Mouse (Mus musculus) forebrain, embryonic 14.5 days (tissue): Measurements from ENCODE around the gene Cacul1. TPM values are rescaled to one million over a fixed set of nuclear protein-coding genes. Genes with fewer than 3 reads are reported as not detected.
"Not testable (repeated sequence)": the region's sequence is repeated elsewhere in the genome, so short reads cannot be mapped to it uniquely, and the experiment has no call there.

Experiments
- ATAC-seq: fragments of 200-750 bp; cut with Nextera tagmentation; 2 replicates; pipeline ENCODE4 v1.8.0; 2017; ENCODE audit warnings: mild to moderate bottlenecking, moderate library complexity
- DNase-seq: peaks from one replicate; pipeline ENCODE4 v3.0.0-alpha.2; 2015; ENCODE audit warnings: low spot score
- H3K27ac ChIP-seq: fragments of 300-500 bp; sonication (generic); 2 replicates; pipeline ENCODE4 v1.5.1; 2014; ENCODE audit warnings: low read depth, mild to moderate bottlenecking, control low read depth, low read length, moderate library complexity
- H3K27me3 ChIP-seq: fragments of 300-500 bp; sonication (generic); replicated peaks from 2 replicates; pipeline ENCODE4 v1.6.1; 2014; ENCODE audit warnings: low read length, control low read depth, mixed read lengths; ENCODE audit not compliant: control insufficient read depth, insufficient read depth
- H3K36me3 ChIP-seq: fragments of 300-500 bp; sonication (generic); 2 replicates; pipeline ENCODE4 v1.6.1; 2014; ENCODE audit warnings: low read length, control low read depth; ENCODE audit not compliant: control insufficient read depth, insufficient read depth
- H3K4me1 ChIP-seq: fragments of 300-500 bp; sonication (generic); 2 replicates; pipeline ENCODE4 v1.6.1; 2014; ENCODE audit warnings: antibody characterized with exemption, low read length, control low read depth; ENCODE audit not compliant: control insufficient read depth, insufficient read depth
- H3K4me2 ChIP-seq: fragments of 300-500 bp; sonication (generic); 2 replicates; pipeline ENCODE4 v1.6.1; 2014; ENCODE audit warnings: mild to moderate bottlenecking, control low read depth, low read length
- H3K4me3 ChIP-seq: fragments of 300-500 bp; sonication (generic); 2 replicates; pipeline ENCODE4 v1.5.1; 2014; ENCODE audit warnings: low read depth, low read length, control low read depth
- H3K9ac ChIP-seq: fragments of 300-500 bp; sonication (generic); 2 replicates; pipeline ENCODE4 v1.6.1; 2014; ENCODE audit warnings: mild to moderate bottlenecking, low read length, control low read depth, moderate library complexity
- H3K9me3 ChIP-seq: fragments of 300-500 bp; sonication (generic); replicated peaks from 2 replicates; pipeline ENCODE4 v1.6.1; 2016; ENCODE audit warnings: low read length, control low read depth, mixed read lengths; ENCODE audit not compliant: control insufficient read depth
- WGBS: fragments of 180-500 bp; shearing (Covaris S2); extraction: QIAGEN DNeasy Blood & Tissue Kit; methylation state at CpG from one replicate; pipeline ENCODE4 v1.1.7; 2014; 5-methylcytosine and 5-hydroxymethylcytosine counted together
- polyA plus RNA-seq: library from polyadenylated mRNA; unstranded; fragments of >200 nt; fragmentation: Nextera tagmentation; extraction: Ambion mirVana; gene quantifications from 2 replicates; pipeline ENCODE4 v1.2.1, GENCODE M21; 2014

Cacul1 gene
- 17.2 and 20.0 TPM in 2 replicates for polyA plus RNA-seq

DNA sequence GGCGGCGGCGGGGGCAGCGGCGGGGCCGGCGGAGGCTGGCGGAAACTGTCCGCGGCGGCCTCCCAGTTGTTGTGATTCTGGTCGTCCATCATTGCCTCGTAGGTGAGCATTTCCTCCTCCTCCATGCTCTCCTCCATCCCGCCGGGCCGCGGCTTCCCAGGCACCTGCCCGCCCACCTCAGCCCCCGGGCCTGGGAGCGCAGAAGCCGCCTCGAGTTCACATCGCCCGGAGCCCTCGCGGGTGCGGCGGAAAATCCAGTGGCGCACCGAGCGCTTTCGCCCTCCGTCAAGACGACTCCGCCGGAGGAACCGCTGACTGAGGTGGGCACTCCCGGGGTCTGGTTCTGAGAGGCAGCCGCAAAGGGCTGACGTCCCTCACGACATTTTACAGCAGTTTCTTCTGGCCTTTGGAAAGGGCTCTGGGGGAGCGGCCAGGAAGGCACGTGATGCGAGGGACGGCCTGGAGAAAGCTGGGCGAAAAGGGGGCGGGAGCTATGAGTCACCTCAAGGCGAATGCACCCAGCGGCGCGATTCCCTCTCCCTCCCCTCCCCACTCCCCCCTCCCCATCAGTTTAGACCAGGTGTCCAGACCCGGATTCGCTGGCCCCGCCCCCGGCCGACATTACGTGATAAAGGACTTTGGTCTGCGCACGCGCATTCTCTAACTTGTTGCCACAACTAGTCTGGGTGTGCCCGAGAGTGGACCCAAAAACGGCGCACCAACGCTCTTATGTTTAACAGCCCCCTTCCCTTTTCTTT is at the start of gene Cacul1:
TSS of gene Cacul1 (minus strand) at position 444 of the 758 bp plus-strand sequence.
- peak within 1 kb of the TSS; percentile 76 for H3K4me2 ChIP-seq
- H3K4me1 ChIP-seq = peaks cover 18% of the 10 kb centered on the region
- DNase-seq (peak; percentile 99), ATAC-seq (peak; percentile 96)
- H3K27ac ChIP-seq = peak within 1 kb of the TSS; percentile 91
- peak within 1 kb of the TSS; percentile 98 for H3K4me3 ChIP-seq
- H3K36me3 ChIP-seq = 0 out of 2 replicates have a peak, but pooled peaks cover 6% of the 10 kb centered on the region
- peak within 1 kb of the TSS; percentile 93 for H3K9ac ChIP-seq
- no peaks in the 10 kb centered on the region for H3K9me3 ChIP-seq
- WGBS = 1% methylated on average over 54 of the region's 64 CpGs
- no peaks in the 10 kb centered on the region for H3K27me3 ChIP-seq

DNA sequence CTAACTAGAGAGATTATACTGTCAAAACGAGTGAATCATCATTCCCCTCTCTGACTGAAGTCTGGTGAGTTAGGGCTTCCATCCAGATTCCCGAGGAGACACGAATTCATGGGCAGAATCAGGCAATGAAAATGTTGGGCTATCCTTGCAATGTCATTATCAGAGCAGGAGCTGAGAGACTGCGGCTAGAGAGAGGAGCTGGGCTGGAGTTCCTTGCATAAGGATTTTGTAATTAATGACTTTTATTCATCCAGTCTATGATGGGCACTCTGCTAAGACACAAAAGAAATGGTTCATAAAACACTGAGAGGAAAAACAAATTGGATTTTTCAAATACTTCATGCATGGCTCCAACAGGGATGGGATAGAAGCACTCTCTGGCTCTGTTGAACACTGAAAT is 38.6 kb upstream of the Cacul1 start:
- Histone ChIP-seq H3K27ac (no peak overlapping the region), H3K4me3 (no peak overlapping the region), H3K36me3 (no peaks in the 10 kb centered on the region), H3K4me2 (no peak overlapping the region), H3K27me3 (no peaks in the 10 kb centered on the region), H3K4me1 (peaks cover 5% of the 10 kb centered on the region; the same call in 1 of the 2 replicates), H3K9ac (no peak overlapping the region), H3K9me3 (no peaks in the 10 kb centered on the region)
- WGBS = 76% methylated on average over 4 of the region's 4 CpGs
- no peak for DNase-seq
- no peak for ATAC-seq

DNA sequence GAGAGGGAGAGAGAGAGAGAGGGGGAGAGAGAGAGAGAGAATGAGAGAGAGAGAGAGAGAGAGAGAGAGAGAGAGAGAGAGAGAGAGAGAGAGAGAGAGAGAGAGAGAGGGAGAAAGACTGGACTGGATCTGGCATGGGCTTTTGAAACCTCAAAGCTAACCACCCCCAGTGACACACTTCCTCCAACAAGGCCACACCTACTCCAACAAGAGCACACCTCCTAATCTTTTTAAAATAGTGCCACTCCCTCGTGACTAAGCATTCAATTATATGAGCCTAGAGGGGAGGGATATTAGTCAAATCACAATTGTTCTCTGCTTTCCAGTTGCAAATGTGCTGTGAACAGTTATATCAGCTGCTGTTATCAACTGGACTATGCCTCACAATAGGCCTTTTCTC is 36.2 kb upstream of the Cacul1 start:
- Histone ChIP-seq H3K4me1 (peaks cover 5% of the 10 kb centered on the region; the same call in 1 of the 2 replicates), H3K27me3 (no peaks in the 10 kb centered on the region), H3K4me3 (no peak overlapping the region), H3K9me3 (no peaks in the 10 kb centered on the region), H3K9ac (no peak overlapping the region), H3K36me3 (no peaks in the 10 kb centered on the region), H3K27ac (no peak overlapping the region), H3K4me2 (no peak overlapping the region)
- DNase-seq = no peak
- WGBS = 11% methylated on average over 1 of the region's 1 CpGs
- ATAC-seq = no peak

DNA sequence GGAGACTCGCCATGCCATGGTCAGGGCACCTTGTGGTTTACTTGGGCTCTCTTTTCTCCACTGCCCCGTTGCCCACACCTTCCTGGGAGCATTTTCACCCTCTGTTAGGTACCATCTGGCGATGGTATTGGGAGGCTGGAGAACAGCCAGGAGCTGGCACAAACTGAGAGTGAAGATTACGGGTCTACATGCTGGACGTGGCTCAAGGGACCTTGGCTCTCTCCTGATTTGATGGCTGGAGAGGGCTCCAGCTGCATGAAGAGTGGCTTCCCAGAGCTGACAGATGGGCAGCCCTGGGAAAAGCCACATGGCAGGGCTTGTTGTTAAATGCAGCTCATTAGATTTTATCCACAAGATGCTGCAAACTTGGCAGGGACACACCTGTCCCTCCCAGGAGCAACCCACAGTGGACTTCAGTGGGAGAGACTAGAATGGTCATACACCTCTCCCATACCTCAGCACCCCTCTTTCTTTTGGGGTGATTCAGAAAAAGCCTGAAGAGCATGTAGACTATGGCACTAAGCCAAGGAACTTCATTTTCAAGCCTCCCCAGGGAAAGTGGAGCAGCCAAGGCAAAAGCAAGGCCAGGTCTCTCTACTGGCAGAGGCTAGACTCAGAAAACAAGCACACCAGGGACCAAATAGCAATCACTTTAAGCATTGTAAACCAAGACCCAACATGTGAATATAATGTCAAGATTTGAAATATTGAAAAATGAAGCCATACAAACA is 34.8 kb upstream of the Cacul1 start:
- Histone ChIP-seq H3K4me3 (no peak overlapping the region), H3K4me2 (no peak overlapping the region), H3K27me3 (no peaks in the 10 kb centered on the region), H3K27ac (no peak overlapping the region), H3K9ac (no peak overlapping the region), H3K4me1 (peaks cover 5% of the 10 kb centered on the region; the same call in 1 of the 2 replicates), H3K36me3 (no peaks in the 10 kb centered on the region), H3K9me3 (no peaks in the 10 kb centered on the region)
- ATAC-seq (peak; percentile 68), DNase-seq (peak; percentile 72)
- 58% methylated on average over 5 of the region's 5 CpGs for WGBS

DNA sequence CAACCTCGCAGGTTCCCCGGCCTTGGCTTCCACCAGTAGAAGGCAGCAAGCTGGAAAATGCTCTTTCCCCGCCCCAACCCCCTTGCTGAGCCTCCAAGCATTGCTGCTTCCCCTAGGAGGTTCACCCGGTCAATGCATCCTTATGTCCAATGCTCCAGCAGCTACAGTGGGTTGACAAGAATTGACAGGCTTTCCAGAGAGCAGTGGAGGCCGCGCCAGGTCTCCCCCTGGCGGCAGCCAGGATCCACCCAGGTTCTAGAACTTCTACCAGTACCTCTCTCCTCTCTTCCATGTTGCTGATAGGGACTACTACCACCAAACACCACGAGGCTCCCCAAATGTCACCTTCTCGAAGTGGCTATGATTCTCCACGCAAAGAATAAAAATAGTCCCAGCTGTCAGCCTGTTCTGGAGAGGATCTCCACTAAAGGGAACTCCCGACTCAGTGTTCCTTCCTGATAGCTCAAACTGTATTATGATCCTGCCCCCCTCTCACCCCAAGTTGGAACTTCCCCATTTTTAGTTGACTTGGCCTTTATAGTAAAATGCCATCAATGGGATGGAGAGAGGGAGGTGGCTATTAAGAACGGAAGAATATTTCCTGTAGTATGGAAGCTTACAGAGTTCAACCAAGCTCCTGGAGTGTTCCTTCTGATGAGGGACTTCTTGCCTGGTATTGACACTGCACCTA is 30.8 kb upstream of the Cacul1 start:
- H3K4me3 ChIP-seq = no peak overlapping the region
- peaks cover 5% of the 10 kb centered on the region; the same call in 1 of the 2 replicates for H3K4me1 ChIP-seq
- no peaks in the 10 kb centered on the region for H3K27me3 ChIP-seq
- no peak overlapping the region for H3K9ac ChIP-seq
- H3K36me3 ChIP-seq = no peaks in the 10 kb centered on the region
- DNase-seq (peak; percentile 23), ATAC-seq (no peak)
- 41% methylated on average over 12 of the region's 12 CpGs for WGBS
- H3K4me2 ChIP-seq = no peak overlapping the region
- H3K9me3 ChIP-seq = no peaks in the 10 kb centered on the region
- no peak overlapping the region for H3K27ac ChIP-seq

DNA sequence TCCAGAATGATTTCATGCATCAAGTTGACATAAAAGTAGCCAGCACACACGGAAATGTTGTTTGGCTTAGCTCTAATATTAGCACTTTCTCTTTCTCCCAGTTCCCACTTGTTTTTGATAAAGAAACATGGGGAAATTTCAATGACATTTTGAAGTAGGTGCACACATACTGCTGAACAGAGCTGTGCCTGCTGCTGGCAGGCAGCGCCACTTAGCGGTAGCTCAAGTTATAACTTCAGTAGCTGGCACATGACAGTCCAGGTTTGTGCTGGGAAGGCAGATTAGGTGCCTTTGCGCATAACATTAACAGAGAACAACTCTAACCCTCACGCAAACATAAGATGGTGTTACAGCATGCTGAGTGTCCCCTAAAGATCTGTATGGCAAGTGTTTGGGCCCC is 27.9 kb upstream of the Cacul1 start:
- 40% methylated on average over 5 of the region's 5 CpGs for whole genome bisulfite sequencing
- DNase-seq = no peak

DNA sequence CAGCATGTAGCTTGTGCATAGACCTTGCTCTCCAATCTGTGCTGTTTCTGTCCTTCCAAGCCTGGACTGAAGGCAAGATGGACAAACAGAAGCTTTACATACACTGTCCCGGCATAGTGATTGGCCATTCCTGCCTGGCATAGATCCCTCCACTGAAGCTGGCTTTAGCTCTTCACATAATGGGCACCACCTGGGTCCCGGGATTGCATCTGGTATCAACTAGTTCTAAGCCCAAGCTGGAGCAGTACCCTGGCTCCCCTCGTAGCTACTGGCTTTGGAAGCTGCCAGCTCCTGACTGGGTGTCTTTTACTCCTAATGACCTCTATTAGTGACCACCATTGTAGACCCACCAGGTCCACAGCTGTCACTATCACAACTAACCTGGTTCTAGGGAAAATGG is 22.8 kb upstream of the Cacul1 start:
- Histone ChIP-seq H3K9me3 (no peaks in the 10 kb centered on the region), H3K36me3 (no peaks in the 10 kb centered on the region), H3K27ac (no peak overlapping the region), H3K4me1 (no peaks in the 10 kb centered on the region), H3K27me3 (no peaks in the 10 kb centered on the region), H3K4me3 (no peak overlapping the region), H3K9ac (no peak overlapping the region), H3K4me2 (no peak overlapping the region)
- DNase-seq = no peak
- ATAC-seq = no peak
- whole genome bisulfite sequencing = 85% methylated on average over 3 of the region's 3 CpGs

More for the DNA sequence above, 27.9 kb upstream of the Cacul1 start:
- Histone ChIP-seq H3K9ac (no peak overlapping the region), H3K36me3 (no peaks in the 10 kb centered on the region), H3K27ac (no peak overlapping the region), H3K4me2 (no peak overlapping the region), H3K9me3 (no peaks in the 10 kb centered on the region), H3K4me1 (no peaks in the 10 kb centered on the region; the same call in 1 of the 2 replicates), H3K27me3 (no peaks in the 10 kb centered on the region), H3K4me3 (no peak overlapping the region)
- no peak for ATAC-seq

DNA sequence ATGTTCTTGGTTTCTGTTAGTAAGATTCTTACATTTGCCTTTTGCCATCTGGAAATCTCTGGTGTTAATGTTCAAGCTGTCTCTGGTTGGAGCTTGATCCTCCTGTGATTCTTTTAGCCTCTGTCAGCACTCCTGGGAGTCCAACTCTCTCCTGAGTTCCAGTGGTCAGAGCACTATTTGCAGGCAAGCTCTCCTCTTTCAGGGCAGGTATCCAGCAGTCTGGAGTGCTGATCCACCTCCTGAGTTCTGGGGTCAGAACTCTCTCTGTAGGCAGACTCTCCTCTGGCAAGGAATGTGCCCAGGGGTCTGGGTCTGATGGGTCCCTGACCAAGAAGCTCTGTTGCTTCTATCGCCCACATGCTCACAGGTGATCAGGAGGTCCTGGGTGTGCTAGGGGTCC is 21.2 kb upstream of the Cacul1 start:
- not testable (repeated sequence) for DNase-seq, H3K36me3 ChIP-seq, ATAC-seq, H3K9me3 ChIP-seq, H3K27me3 ChIP-seq, H3K4me2 ChIP-seq, H3K9ac ChIP-seq, H3K4me1 ChIP-seq, H3K4me3 ChIP-seq, H3K27ac ChIP-seq
- WGBS = 84% methylated on average over 1 of the region's 1 CpGs
